Mouse (Mus musculus) lung, embryonic 14.5 days (tissue): ENCODE measurements around the gene Usp10. TPM values are rescaled to one million over a fixed set of nuclear protein-coding genes. Genes with fewer than 3 reads are reported as not detected.
A peak's percentile ranks its signal among the peaks of the same experiment; 100 is the strongest.

ENCODE experiments used
- ATAC-seq: fragments of 200-750 bp; cut with Nextera tagmentation; 2 replicates; pipeline ENCODE4 v1.8.0; 2017; ENCODE audit warnings: mild to moderate bottlenecking, moderate TSS enrichment, moderate library complexity; ENCODE audit not compliant: insufficient read depth
- DNase-seq: peaks from one replicate; pipeline ENCODE4 v3.0.0-alpha.2; 2015
- H3K27ac ChIP-seq: fragments of 300-500 bp; sonication (generic); 2 replicates; pipeline ENCODE4 v1.5.1; 2014; ENCODE audit warnings: low read depth, mild to moderate bottlenecking, moderate library complexity
- H3K27me3 ChIP-seq: fragments of 300-500 bp; sonication (generic); 2 replicates; pipeline ENCODE4 v1.6.1; 2014; ENCODE audit warnings: low read length, control low read depth; ENCODE audit not compliant: insufficient read depth
- H3K36me3 ChIP-seq: fragments of 300-500 bp; sonication (generic); 2 replicates; pipeline ENCODE4 v1.6.1; 2014; ENCODE audit warnings: control low read depth; ENCODE audit not compliant: insufficient read depth
- H3K4me1 ChIP-seq: fragments of 300-500 bp; sonication (generic); 2 replicates; pipeline ENCODE4 v1.6.1; 2014; ENCODE audit warnings: antibody characterized with exemption, control low read depth; ENCODE audit not compliant: insufficient read depth
- H3K4me2 ChIP-seq: fragments of 300-500 bp; sonication (generic); 2 replicates; pipeline ENCODE4 v1.6.1; 2014; ENCODE audit warnings: mild to moderate bottlenecking
- H3K4me3 ChIP-seq: fragments of 300-500 bp; sonication (generic); 2 replicates; pipeline ENCODE4 v1.5.1; 2014; ENCODE audit warnings: low read depth, low read length
- H3K9ac ChIP-seq: fragments of 300-500 bp; sonication (generic); 2 replicates; pipeline ENCODE4 v1.6.1; 2014
- H3K9me3 ChIP-seq: fragments of 300-500 bp; sonication (generic); 2 replicates; pipeline ENCODE4 v1.6.1; 2016; ENCODE audit warnings: low read depth, low read length, control low read depth
- CTCF ChIP-seq: IDR thresholded peaks from 2 replicates; pipeline ENCODE4 v1.5.1; 2016; ENCODE audit warnings: antibody characterized with exemption, low read depth
- WGBS: fragments of 180-500 bp; shearing (Covaris S2); extraction: QIAGEN DNeasy Blood & Tissue Kit; methylation state at CpG from one replicate; pipeline ENCODE4 v1.1.7; 2014; 5-methylcytosine and 5-hydroxymethylcytosine counted together
- polyA plus RNA-seq: library from polyadenylated mRNA; unstranded; fragments of >200 nt; fragmentation: Nextera tagmentation; extraction: Ambion mirVana; gene quantifications from 2 replicates; pipeline ENCODE4 v1.2.1, GENCODE M21; 2014

The Usp10 gene
- polyA plus RNA-seq, 1 experiment from 2014 or later: 155 TPM

GRCm38 (mm10) chr8:119915298-119915697 is 5.1 kb downstream of the Usp10 start:
- H3K36me3 ChIP-seq: 0 out of 2 replicates have a peak, but pooled peaks cover 5% of the 10 kb centered on the region
- TF ChIP-seq CTCF: no peak
- H3K27ac ChIP-seq: no peak overlapping the region
- 76% methylated on average over 4 of the region's 4 CpGs for WGBS
- H3K9ac ChIP-seq: no peak overlapping the region
- DNase-seq: no peak
- H3K4me1 ChIP-seq: peaks cover 25% of the 10 kb centered on the region
- no peaks in the 10 kb centered on the region for H3K9me3 ChIP-seq
- H3K27me3 ChIP-seq: no peaks in the 10 kb centered on the region
- no peak overlapping the region for H3K4me3 ChIP-seq
- ATAC-seq: no peak
- H3K4me2 ChIP-seq: 0 out of 2 replicates have a peak overlapping the region, but pooled peaks have one; percentile 12

- Histone ChIP-seq H3K27ac (no peak overlapping the region), H3K27me3 (no peaks in the 10 kb centered on the region), H3K4me1 (peaks cover 25% of the 10 kb centered on the region), H3K36me3 (peaks cover 5% of the 10 kb centered on the region; the same call in 1 of the 2 replicates), H3K9ac (no peak overlapping the region), H3K9me3 (no peaks in the 10 kb centered on the region), H3K4me3 (no peak overlapping the region), H3K4me2 (no peak overlapping the region)
- ATAC-seq: no peak
- no peak for DNase-seq
- TF ChIP-seq CTCF: no peak
- WGBS: 59% methylated on average over 16 of the region's 16 CpGs
Measured at GRCm38 (mm10) chr8:119916237-119916892, 6.2 kb downstream of the Usp10 start.

GRCm38 (mm10) chr8:119917415-119917814 is 7.3 kb downstream of the Usp10 start:
- Histone ChIP-seq H3K9me3 (no peaks in the 10 kb centered on the region), H3K4me2 (peak overlapping the region; percentile 18; the same call in 1 of the 2 replicates), H3K27ac (0 out of 2 replicates have a peak overlapping the region, but pooled peaks have one; percentile 12), H3K4me1 (peaks cover 21% of the 10 kb centered on the region), H3K27me3 (no peaks in the 10 kb centered on the region), H3K9ac (0 out of 2 replicates have a peak overlapping the region, but pooled peaks have one; percentile 6), H3K36me3 (peaks cover 5% of the 10 kb centered on the region; the same call in 1 of the 2 replicates), H3K4me3 (no peak overlapping the region; the same call in 1 of the 2 replicates)
- ATAC-seq (no peak), DNase-seq (no peak)
- WGBS: 82% methylated on average over 3 of the region's 3 CpGs
- no peak for TF ChIP-seq CTCF

- no peak overlapping the region for H3K4me2 ChIP-seq
- no peak overlapping the region for H3K9ac ChIP-seq
- WGBS: 63% methylated on average over 1 of the region's 1 CpGs
- ATAC-seq: peak; percentile 76; the same call in 1 of the 2 replicates
- H3K9me3 ChIP-seq: no peaks in the 10 kb centered on the region
- H3K27ac ChIP-seq: no peak overlapping the region
- peaks cover 5% of the 10 kb centered on the region; the same call in 1 of the 2 replicates for H3K36me3 ChIP-seq
- no peak for DNase-seq
- TF ChIP-seq CTCF: no peak
- peaks cover 18% of the 10 kb centered on the region for H3K4me1 ChIP-seq
- H3K4me3 ChIP-seq: no peak overlapping the region
- H3K27me3 ChIP-seq: no peaks in the 10 kb centered on the region
Measured at GRCm38 (mm10) chr8:119918155-119918567, 8.0 kb downstream of the Usp10 start.

GRCm38 (mm10) chr8:119923259-119923658 is 13.1 kb downstream of the Usp10 start:
- no peak for TF ChIP-seq CTCF

GRCm38 (mm10) chr8:119925428-119925827 is 15.3 kb downstream of the Usp10 start:
- H3K4me1 ChIP-seq: no peaks in the 10 kb centered on the region
- H3K4me3 ChIP-seq: no peak overlapping the region
- H3K36me3 ChIP-seq: no peaks in the 10 kb centered on the region; the same call in 1 of the 2 replicates
- TF ChIP-seq CTCF: no peak
- H3K27ac ChIP-seq: no peak overlapping the region
- 89% methylated on average over 4 of the region's 4 CpGs for WGBS
- H3K4me2 ChIP-seq: no peak overlapping the region
- ATAC-seq (no peak), DNase-seq (no peak)
- H3K9me3 ChIP-seq: no peaks in the 10 kb centered on the region
- no peak overlapping the region for H3K9ac ChIP-seq
- no peaks in the 10 kb centered on the region for H3K27me3 ChIP-seq

More at GRCm38 (mm10) chr8:119923259-119923658, 13.1 kb downstream of the Usp10 start:
- Histone ChIP-seq H3K27me3 (no peaks in the 10 kb centered on the region), H3K9ac (no peak overlapping the region), H3K4me1 (no peaks in the 10 kb centered on the region), H3K27ac (no peak overlapping the region), H3K9me3 (no peaks in the 10 kb centered on the region), H3K4me3 (no peak overlapping the region), H3K4me2 (no peak overlapping the region), H3K36me3 (peaks cover 5% of the 10 kb centered on the region; the same call in 1 of the 2 replicates)
- DNase-seq (no peak), ATAC-seq (no peak)
- 85% methylated on average over 5 of the region's 5 CpGs for WGBS

GRCm38 (mm10) chr8:119926474-119926873 is 16.3 kb downstream of the Usp10 start:
- Histone ChIP-seq H3K27ac (no peak overlapping the region), H3K27me3 (no peaks in the 10 kb centered on the region), H3K36me3 (no peaks in the 10 kb centered on the region), H3K9me3 (no peaks in the 10 kb centered on the region), H3K4me2 (no peak overlapping the region), H3K4me1 (no peaks in the 10 kb centered on the region), H3K4me3 (no peak overlapping the region), H3K9ac (no peak overlapping the region)
- DNase-seq (peak; percentile 33), ATAC-seq (no peak)
- 79% methylated on average over 2 of the region's 2 CpGs for whole genome bisulfite sequencing
- TF ChIP-seq CTCF: peak; percentile 17; the same call in 1 of the 2 replicates
